Mouse (Mus musculus) CH12.LX (cell line): ENCODE measurements around the gene Slc38a3. TPM values are rescaled to one million over a fixed set of nuclear protein-coding genes. Genes with fewer than 3 reads are reported as not detected.

Experiments used
- DNase-seq: peaks from one replicate; pipeline ENCODE4 v3.0.0-alpha.2; 2013; ENCODE audit errors: extremely low read depth
- H3K27ac ChIP-seq: 2 replicates; pipeline ENCODE4 v1.5.1; 2012; ENCODE audit warnings: low read depth, mild to moderate bottlenecking, control low read depth, moderate library complexity; ENCODE audit not compliant: insufficient read depth
- H3K27me3 ChIP-seq: replicated peaks from 2 replicates; pipeline ENCODE3; 2012; ENCODE audit warnings: inconsistent platforms
- H3K36me3 ChIP-seq, 2 experiments: replicated peaks in 1 of 2; 2 replicates each; pipeline versions ENCODE3 to v1.6.1; 2012; ENCODE audit warnings: inconsistent platforms in 1 of 2, low read length in 1 of 2, mild to moderate bottlenecking in 1 of 2, mixed read lengths in 1 of 2, moderate library complexity in 1 of 2; ENCODE audit not compliant: control insufficient read depth in 1 of 2, insufficient read depth in 1 of 2
- H3K4me1 ChIP-seq, 2 experiments: 2 replicates each; pipeline ENCODE4 v1.6.1; 2012; ENCODE audit warnings: inconsistent platforms in 1 of 2, moderate library complexity in 1 of 2; ENCODE audit not compliant: insufficient read depth in 2 of 2, control insufficient read depth in 1 of 2
- H3K4me2 ChIP-seq: 2 replicates; pipeline ENCODE4 v1.6.1; 2012; ENCODE audit warnings: low read depth, mild to moderate bottlenecking, control low read depth; ENCODE audit not compliant: poor library complexity, insufficient read depth, severe bottlenecking
- H3K4me3 ChIP-seq, 3 experiments: fragments of 150-350 bp in 1 of 3; sonication (generic) in 1 of 3; replicated peaks in 1 of 3; 2 replicates each; pipeline versions ENCODE3 to v1.5.1; 2011 to 2012; ENCODE audit warnings: low read depth in 2 of 3, low read length in 2 of 3, mild to moderate bottlenecking in 2 of 3, moderate library complexity in 2 of 3, control low read depth in 1 of 3, improper control_type of control experiment in 1 of 3, inconsistent platforms in 1 of 3, mixed read lengths in 1 of 3; ENCODE audit not compliant: poor library complexity in 1 of 3
- H3K79me2 ChIP-seq: replicated peaks from 2 replicates; pipeline ENCODE4 v1.6.1; 2012; ENCODE audit warnings: mild to moderate bottlenecking, moderate library complexity; ENCODE audit not compliant: control insufficient read depth, poor library complexity, insufficient read depth, severe bottlenecking; ENCODE audit errors: extremely low read depth
- H3K9ac ChIP-seq: 2 replicates; pipeline ENCODE4 v1.6.1; 2012; ENCODE audit warnings: low read depth, mild to moderate bottlenecking, control low read depth, moderate library complexity; ENCODE audit not compliant: insufficient read depth
- H3K9me3 ChIP-seq: replicated peaks from 2 replicates; pipeline ENCODE3; 2012; ENCODE audit warnings: low read length, inconsistent platforms, mixed read lengths
- BHLHE40 ChIP-seq: IDR thresholded peaks from 2 replicates; pipeline ENCODE4 v1.6.1; 2011; ENCODE audit warnings: mild to moderate bottlenecking, low read depth, low read length, improper control_type of control experiment
- CHD2 ChIP-seq: IDR thresholded peaks from 2 replicates; pipeline ENCODE4 v1.6.1; 2011; ENCODE audit warnings: low read length, improper control_type of control experiment
- CTCF ChIP-seq, 2 experiments: IDR thresholded peaks in 1 of 2; conservative IDR thresholded peaks in 1 of 2; 2 replicates each; pipeline ENCODE4 v1.5.1; 2011 to 2012; ENCODE audit warnings: low read depth in 2 of 2, low read length in 2 of 2, improper control_type of control experiment in 1 of 2, inconsistent platforms in 1 of 2, mild to moderate bottlenecking in 1 of 2, moderate library complexity in 1 of 2
- E2F4 ChIP-seq: IDR thresholded peaks from 2 replicates; pipeline ENCODE4 v1.6.1; 2011; ENCODE audit warnings: low read depth, low read length, improper control_type of control experiment; ENCODE audit not compliant: insufficient replicate concordance
- ETS1 ChIP-seq: conservative IDR thresholded peaks from 2 replicates; pipeline ENCODE4 v1.6.1; 2012; ENCODE audit warnings: low read depth, mild to moderate bottlenecking, inconsistent platforms, low read length, improper control_type of control experiment, moderate library complexity
- GABPA ChIP-seq: IDR thresholded peaks from 2 replicates; pipeline ENCODE4 v1.6.1; 2012; ENCODE audit warnings: low read depth, low read length, improper control_type of control experiment, inconsistent platforms; ENCODE audit not compliant: insufficient replicate concordance
- IRF4 ChIP-seq: IDR thresholded peaks from 2 replicates; pipeline ENCODE4 v1.6.1; 2014; ENCODE audit warnings: low read depth, mild to moderate bottlenecking, inconsistent platforms, low read length, improper control_type of control experiment
- JUND ChIP-seq: conservative IDR thresholded peaks from 2 replicates; pipeline ENCODE4 v1.6.1; 2011; ENCODE audit warnings: low read depth, low read length, improper control_type of control experiment
- KAT2A ChIP-seq: IDR thresholded peaks from 2 replicates; pipeline ENCODE4 v1.6.1; 2012; ENCODE audit warnings: low read length, improper control_type of control experiment, inconsistent platforms; ENCODE audit not compliant: insufficient replicate concordance
- MAX ChIP-seq: IDR thresholded peaks from 2 replicates; pipeline ENCODE4 v1.6.1; 2011; ENCODE audit warnings: low read length, improper control_type of control experiment
- MEF2A ChIP-seq: IDR thresholded peaks from 2 replicates; pipeline ENCODE4 v1.6.1; 2014; ENCODE audit warnings: low read depth, mild to moderate bottlenecking, inconsistent platforms, low read length, improper control_type of control experiment, borderline replicate concordance
- MYC ChIP-seq: IDR thresholded peaks from 2 replicates; pipeline ENCODE4 v1.6.1; 2011; ENCODE audit warnings: low read depth, mild to moderate bottlenecking, improper control_type of control experiment, low read length
- NRF1 ChIP-seq: IDR thresholded peaks from 2 replicates; pipeline ENCODE4 v1.6.1; 2014; ENCODE audit warnings: low read depth, mild to moderate bottlenecking, inconsistent platforms, low read length, improper control_type of control experiment, moderate library complexity
- PAX5 ChIP-seq: IDR thresholded peaks from 2 replicates; pipeline ENCODE4 v1.6.1; 2012; ENCODE audit warnings: low read length, inconsistent platforms, mixed read lengths
- POLR2A ChIP-seq: IDR thresholded peaks from 2 replicates; pipeline ENCODE4 v1.6.1; 2011; ENCODE audit warnings: low read depth, mild to moderate bottlenecking, improper control_type of control experiment, low read length
- POLR2AphosphoS2 ChIP-seq: IDR thresholded peaks from 2 replicates; pipeline ENCODE4 v1.6.1; 2011; ENCODE audit warnings: low read depth, low read length, improper control_type of control experiment
- RAD21 ChIP-seq: IDR thresholded peaks from 2 replicates; pipeline ENCODE4 v1.6.1; 2011; ENCODE audit warnings: low read depth, mild to moderate bottlenecking, low read length, improper control_type of control experiment, moderate library complexity
- RCOR1 ChIP-seq: conservative IDR thresholded peaks from 2 replicates; pipeline ENCODE4 v1.6.1; 2012; ENCODE audit warnings: low read depth, mild to moderate bottlenecking, inconsistent platforms, low read length, improper control_type of control experiment
- TCF12 ChIP-seq: IDR thresholded peaks from 2 replicates; pipeline ENCODE4 v1.6.1; 2014; ENCODE audit warnings: low read depth, mild to moderate bottlenecking, inconsistent platforms, low read length, improper control_type of control experiment
- USF1 ChIP-seq: IDR thresholded peaks from 2 replicates; pipeline ENCODE4 v1.6.1; 2014; ENCODE audit warnings: low read depth, mild to moderate bottlenecking, inconsistent platforms, low read length, improper control_type of control experiment
- ZC3H11A ChIP-seq: IDR thresholded peaks from 2 replicates; pipeline ENCODE4 v1.6.1; 2012; ENCODE audit warnings: low read depth, mild to moderate bottlenecking, inconsistent platforms, low read length, improper control_type of control experiment
- ZKSCAN1 ChIP-seq: IDR thresholded peaks from 2 replicates; pipeline ENCODE4 v1.6.1; 2012; ENCODE audit warnings: low read depth, inconsistent platforms, low read length, improper control_type of control experiment, borderline replicate concordance
- dilution Hi-C: fragments of 300-500 bp; cut with MboI; formaldehyde crosslinking; loops from 2 replicates; pipeline ENCODE4 v1.14.3; 2020; ENCODE audit warnings: low sequenced_read_pairs; ENCODE audit not compliant: extremely low pct_unique_long_range_greater_than_20kb, extremely low pct_ligation_motif_present
- in situ Hi-C: fragments of 300-500 bp; cut with MboI; formaldehyde crosslinking; loops from 3 replicates; pipeline ENCODE4 v1.14.3; 2019; ENCODE audit warnings: low sequenced_read_pairs, low pct_ligation_motif_present, low pct_unique_long_range_greater_than_20kb, mixed read lengths
- polyA plus RNA-seq: library from polyadenylated mRNA; unstranded; fragments of >175 nt; gene quantifications from 2 replicates; pipeline ENCODE4 v1.2.1, GENCODE M21; 2012; ENCODE audit warnings: low read depth; ENCODE audit not compliant: insufficient read length
- total RNA-seq, 2 experiments: library from RNA; depleted of rRNA; stranded (reverse); fragments of 300-350 nt in 1 of 2; fragments of >200 nt in 1 of 2; gene quantifications; 2 replicates each; pipeline ENCODE4 v1.2.3; 2012 to 2014

Gene Slc38a3
- total and polyA plus RNA-seq, 3 experiments, result 0.04 TPM; not detected in 2

DNA sequence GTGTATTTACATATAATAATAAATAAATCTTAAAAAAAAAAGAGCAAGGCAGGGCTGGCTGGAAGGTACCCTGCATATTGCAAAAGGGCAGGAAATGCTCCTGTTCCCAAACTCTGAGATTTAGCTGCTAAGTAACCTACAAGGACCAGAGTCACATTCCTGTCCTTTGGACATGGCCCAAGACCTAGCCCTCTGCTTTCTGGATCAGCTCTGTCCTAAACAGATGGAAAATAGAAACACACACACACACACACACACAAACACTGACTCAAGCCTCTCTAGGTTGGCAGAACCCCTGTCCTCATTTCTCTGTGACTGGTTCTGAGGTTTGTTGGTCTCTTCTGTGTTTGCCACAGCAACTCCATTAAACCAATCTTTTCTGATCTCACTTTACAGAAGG lies 48.4 kb downstream of the Slc38a3 start:
- no peak for DNase-seq
- Histone ChIP-seq H3K27me3 (no peaks in the 10 kb centered on the region), H3K4me1 (peaks cover 13 to 23% of the 10 kb centered on the region in 2 experiments), H3K79me2 (peaks cover 16% of the 10 kb centered on the region), H3K27ac (no peak overlapping the region)
- in situ Hi-C loops, result no loop called here
- TF ChIP-seq ZKSCAN1 (no peak), CHD2 (no peak), ETS1 (no peak), TCF12 (no peak)
- TF ChIP-seq, all 38 proteins: peak for 0
- Histone ChIP-seq H3K4me2 (no peak overlapping the region), H3K4me3 (no peak overlapping the region), H3K9me3 (no peaks in the 10 kb centered on the region), H3K9ac (no peak overlapping the region), H3K36me3 (peaks cover 62 to 90% of the 10 kb centered on the region in 2 experiments)
- dilution Hi-C loops, result no loop called here

DNA sequence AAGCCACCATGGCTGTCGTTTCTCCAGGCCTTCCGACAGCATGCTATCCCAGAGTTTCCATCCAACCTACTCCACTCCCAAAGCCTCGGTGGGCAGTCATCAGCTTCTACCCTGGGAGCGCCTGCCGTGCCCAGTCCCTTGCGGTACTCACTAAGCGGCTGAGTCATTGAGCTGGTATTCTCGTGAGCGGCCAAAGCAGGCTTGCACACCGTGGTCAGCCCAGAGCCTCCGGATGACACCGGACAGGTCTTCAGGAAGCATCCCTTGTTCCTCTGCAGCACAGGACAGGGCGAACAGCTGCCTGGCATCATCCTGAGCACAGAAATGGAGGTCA lies 49.8 kb downstream of the Slc38a3 start:
- H3K27ac ChIP-seq, result no peak overlapping the region

DNA sequence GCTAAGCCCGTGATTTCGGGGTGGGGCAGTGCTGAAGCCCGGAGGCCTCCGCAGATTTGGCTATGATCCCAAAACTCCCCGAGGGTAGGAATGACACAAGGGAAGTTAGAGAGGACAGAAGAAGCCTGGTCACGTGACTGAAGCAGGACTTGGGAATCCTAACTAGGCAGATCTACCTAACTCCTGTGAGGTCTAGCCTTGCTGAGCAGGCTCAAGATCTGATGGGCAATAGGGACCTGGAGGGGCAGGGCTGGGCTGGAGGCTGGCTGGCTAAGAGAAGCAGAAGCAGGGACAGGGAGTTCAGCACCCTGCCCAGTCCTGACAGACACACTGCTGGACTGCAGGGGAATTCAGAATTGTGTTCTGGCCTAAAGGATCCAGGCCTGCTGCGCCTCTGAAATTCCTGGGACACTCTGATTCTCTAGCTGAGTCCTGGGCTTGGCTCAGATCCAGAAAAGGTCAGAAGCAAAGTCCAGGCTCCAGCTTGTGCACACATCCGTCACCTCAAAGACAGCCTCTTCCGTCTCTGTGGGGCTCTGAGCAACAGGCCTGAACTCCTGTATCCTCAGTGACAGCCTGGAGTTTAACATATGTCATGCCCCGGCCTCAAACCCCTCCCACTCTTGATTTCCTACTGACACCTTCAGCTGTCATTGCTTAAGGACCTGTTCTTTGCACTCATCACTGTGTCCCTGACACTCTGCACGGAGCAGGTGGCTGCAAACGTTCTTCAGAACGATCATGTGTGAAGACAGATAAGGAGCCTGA lies 50.4 kb downstream of the Slc38a3 start:
- Histone ChIP-seq H3K79me2 (peaks cover 14% of the 10 kb centered on the region), H3K27ac (no peak overlapping the region), H3K27me3 (no peaks in the 10 kb centered on the region), H3K9ac (no peak overlapping the region), H3K4me3 (no peak overlapping the region), H3K36me3 (peaks cover 63 to 90% of the 10 kb centered on the region in 2 experiments), H3K9me3 (no peaks in the 10 kb centered on the region), H3K4me2 (no peak overlapping the region), H3K4me1 (peaks cover 0 to 3% of the 10 kb centered on the region in 2 experiments; a peak in 2 of 4 replicates)
- dilution Hi-C loops (no loop called here), in situ Hi-C loops (no loop called here)
- no peak for TF ChIP-seq TCF12
- no peak for TF ChIP-seq CHD2
- TF ChIP-seq IRF4, result no peak
- no peak for TF ChIP-seq E2F4
- no peak for DNase-seq

More for the DNA sequence above, 49.8 kb downstream of the Slc38a3 start:
- DNase-seq, result no peak
- peaks cover 5 to 9% of the 10 kb centered on the region in 2 experiments for H3K4me1 ChIP-seq
- H3K79me2 ChIP-seq, result peaks cover 16% of the 10 kb centered on the region
- H3K27me3 ChIP-seq, result no peaks in the 10 kb centered on the region
- peaks cover 65 to 90% of the 10 kb centered on the region in 2 experiments for H3K36me3 ChIP-seq
- dilution Hi-C loops (no loop called here), in situ Hi-C loops (no loop called here)
- TF ChIP-seq MAX (no peak), E2F4 (no peak), USF1 (no peak), RAD21 (no peak), TCF12 (no peak), PAX5 (no peak), KAT2A (no peak), GABPA (no peak), ZC3H11A (no peak), POLR2A (no peak), JUND (no peak), POLR2AphosphoS2 (no peak), MYC (no peak), CTCF (conservative IDR thresholded peaks at IDR 0.05 in 1 of 2, IDR thresholded peaks at IDR 0.05 in 1 of 2; ENCODE audit: low read depth in 2 of 2, low read length in 2 of 2) (no peak), RCOR1 (no peak), NRF1 (no peak), ETS1 (no peak), MEF2A (no peak), BHLHE40 (no peak)
- no peaks in the 10 kb centered on the region for H3K9me3 ChIP-seq
- H3K9ac ChIP-seq, result no peak overlapping the region
- H3K4me2 ChIP-seq, result no peak overlapping the region
- no peak overlapping the region for H3K4me3 ChIP-seq
